Mouse (Mus musculus): ENCODE results near the gene Il10rb.

- TF ChIP-seq MAX (IDR thresholded peaks at IDR 0.05) (no peak), CTCF (IDR thresholded peaks at IDR 0.05; ENCODE audit: control insufficient read depth, insufficient read depth, insufficient read length) (no peak)
Measured at GRCm38 (mm10) chr16:91470470-91470869, 64.5 kb downstream of the Il10rb start.

Data from C2C12 (cell line).